Mouse (Mus musculus) right cerebral cortex, postnatal 4 days (tissue): ENCODE measurements around the gene Dlg2.

Experiments used
- DNase-seq: peaks from one replicate; pipeline ENCODE4 v3.0.0-alpha.2; 2022

The Dlg2 gene

DNA sequence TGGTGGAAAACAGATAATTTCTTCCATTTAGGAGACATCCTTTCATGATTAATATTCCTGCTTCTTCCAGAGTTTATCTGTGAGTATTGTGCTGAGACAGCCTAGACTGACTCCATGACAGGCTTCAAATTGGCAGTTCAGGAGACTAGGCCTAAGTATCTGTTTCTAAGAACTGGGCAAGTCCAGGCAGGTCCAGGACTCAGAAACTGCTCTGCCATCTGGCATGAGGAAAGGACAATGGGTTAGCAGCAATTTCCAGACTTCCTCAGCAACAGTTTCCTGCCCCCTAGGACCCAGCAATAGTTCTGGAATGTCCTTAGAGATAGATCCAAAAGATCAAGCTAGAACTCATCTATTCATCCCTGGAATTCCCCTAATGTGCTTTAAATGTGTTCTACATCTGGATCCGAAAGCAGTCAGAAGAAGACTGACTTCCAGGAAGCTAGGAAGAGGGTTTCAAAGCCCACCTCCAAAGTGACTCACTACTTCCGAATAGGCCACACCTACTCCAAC is 64.4 kb downstream of the Dlg2 start:
- no peak for DNase-seq

DNA sequence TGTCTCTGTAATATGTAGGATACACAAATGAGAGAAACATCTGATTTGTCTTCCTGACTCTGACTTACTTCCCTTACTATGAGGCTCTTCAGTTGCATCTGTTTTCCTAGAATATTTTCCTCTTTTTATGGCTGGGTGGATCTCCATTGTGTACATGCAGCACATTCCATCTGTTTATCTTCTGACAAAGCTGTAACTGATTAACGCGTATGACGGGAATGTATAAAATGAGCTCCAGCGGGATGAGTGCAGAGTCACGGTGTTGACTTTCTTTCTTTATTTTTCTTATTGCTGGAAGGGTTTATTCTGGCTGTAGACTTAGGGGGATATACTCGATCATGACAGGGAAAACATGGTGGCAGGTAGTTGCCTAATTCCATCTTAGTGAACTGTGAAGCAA is 76.9 kb downstream of the Dlg2 start:
- DNase-seq = no peak

DNA sequence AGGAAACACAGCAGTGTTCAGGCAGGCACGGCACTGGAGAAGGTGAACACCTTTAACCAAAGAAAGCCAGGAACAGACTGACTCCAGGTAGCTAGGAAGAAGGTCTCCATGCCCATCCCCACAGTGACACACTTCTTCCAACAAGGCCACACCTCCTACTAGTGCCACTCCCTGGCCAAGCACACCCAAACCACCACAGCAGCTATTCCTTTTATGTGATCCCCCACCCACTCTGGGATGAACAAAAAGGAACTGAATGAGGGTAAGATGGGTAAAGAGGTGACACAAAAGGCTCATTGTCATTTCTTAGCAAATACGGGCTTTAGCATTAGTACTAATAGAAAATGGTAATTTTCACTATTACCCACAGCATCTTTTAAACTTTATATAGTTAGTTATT is 77.9 kb downstream of the Dlg2 start:
- no peak for DNase-seq

DNA sequence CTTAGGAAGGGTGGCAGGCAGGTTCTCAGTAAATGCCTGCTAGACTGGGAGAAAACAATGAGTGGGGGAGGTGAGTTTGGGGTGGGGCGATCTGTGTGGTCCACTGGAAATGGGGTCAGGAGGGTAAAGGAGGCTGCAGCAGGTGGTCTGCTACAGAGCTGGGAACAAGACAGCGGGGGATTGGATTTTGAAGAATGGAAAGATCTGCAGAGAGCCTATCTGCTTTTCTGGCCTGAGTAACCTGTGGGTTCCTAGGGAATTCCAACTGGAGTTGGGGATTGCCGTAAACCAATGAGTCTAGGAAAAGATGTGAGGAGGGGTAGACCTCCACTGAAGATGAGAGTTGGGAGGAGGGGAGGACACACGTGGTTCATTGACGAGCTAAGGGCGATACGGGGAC is 92.7 kb downstream of the Dlg2 start:
- no peak for DNase-seq

DNA sequence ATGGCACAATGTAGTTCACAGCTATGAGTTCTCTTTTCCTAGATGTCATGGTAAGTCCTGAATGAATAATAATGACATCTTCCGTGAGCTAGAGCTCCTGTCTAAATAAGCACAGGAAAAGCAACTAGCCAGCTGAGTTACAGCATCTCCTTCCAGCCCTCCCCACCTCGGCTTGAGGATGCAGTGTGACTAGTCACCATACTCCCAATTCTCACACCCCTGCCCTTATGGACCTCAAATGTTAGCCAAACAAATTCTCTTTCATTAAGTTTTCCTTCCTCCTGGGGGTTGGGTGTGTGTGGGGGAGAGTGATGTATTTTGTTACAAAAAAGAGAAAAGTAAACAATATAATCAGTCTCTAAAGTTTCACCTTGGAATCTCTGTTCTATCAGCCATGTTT is 111.3 kb downstream of the Dlg2 start:
- DNase-seq = no peak

DNA sequence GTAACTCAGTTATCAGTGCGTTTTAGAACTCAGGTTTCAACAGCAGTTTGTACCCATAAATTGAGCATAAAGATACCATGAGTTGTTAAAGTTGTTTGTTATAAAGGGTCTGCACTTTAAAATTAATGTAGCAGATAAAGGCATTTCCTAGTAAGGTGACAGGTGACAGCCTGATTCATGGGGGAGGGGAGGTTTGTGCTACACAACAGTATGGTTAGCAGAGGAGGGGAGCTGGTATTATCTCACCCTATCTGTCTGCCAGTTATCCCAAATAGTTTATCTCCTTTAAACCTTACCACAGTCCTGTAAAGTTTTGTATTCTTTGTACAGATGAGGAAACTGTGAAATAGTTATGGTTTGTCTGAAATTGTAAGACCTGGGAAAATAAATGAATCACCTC is 111.8 kb downstream of the Dlg2 start:
- DNase-seq = no peak

DNA sequence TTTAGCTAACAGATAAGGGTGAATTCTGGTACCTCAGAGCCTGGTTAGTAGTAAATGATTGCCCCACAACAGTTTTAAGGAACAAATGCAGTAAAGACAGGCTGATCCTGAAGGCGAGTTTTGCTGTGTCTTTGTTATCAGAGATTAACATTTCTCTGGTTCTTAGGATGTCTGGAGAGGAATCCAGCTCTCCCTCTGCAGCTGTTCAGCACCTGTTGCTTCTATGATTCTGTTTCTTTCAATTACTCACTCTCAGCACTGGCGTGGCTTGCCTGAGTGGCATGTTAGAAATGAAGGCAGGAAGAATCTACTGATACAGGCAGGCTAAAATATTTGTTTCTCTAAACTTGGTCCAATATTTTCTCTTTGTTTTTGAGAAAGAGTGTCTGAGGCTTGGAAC is 133.3 kb downstream of the Dlg2 start:
- DNase-seq = no peak

DNA sequence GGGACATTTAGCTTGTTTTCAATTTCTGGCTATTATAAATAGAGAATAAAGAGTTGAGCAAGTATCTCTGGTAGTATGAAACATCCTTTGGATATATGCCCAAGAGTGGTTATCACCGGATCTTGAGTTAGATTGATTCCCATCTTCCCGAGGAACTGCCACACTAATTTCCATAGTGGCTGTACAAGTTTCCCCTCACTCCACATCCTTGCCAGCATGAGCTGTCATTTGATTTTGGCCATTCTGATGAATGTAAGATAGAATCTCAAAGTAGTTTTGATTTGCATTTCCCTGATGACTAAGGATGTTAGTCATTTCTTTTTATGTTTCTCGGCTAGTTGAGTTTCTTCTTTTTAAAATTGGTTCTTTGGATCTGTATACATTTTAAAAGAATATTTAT is 154.1 kb downstream of the Dlg2 start:
- DNase-seq = no peak

DNA sequence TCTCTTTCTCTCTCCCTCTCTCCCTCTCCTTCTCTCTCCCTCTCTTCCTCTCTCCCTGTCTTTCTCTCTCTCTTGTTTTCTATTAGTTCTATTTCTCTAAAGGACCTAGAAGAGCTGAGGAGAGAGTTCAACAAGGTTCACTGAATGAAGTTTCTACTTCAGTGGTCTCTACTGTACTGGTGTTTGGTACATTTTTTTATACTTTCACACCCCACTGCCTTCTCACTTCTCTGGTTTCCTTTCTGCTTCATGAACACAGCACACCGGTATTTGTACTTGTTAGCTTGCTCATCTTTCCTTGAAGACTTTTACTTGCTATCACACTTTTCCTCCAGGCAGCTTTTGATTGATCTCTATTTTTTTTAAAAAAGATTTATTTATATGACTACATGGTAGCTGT is 173.0 kb downstream of the Dlg2 start:
- no peak for DNase-seq

DNA sequence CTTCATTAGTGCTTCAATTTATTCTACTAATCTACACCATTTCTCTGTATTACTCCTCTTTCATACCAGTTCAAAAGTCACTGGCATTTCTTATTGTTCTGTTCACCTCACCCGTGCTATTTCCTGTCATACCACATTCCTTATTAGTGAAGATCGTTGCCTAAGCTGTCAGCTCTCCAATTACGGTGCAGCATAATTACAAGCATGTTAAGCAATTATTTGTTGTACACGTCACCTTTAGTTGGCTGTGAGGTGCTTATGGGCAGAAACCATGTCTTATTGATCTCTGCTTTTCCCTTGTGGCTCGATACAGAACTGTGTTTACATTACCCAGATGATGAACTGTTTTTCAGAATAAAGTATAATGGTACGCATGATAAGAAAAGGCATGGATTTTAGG is 174.7 kb downstream of the Dlg2 start:
- no peak for DNase-seq

DNA sequence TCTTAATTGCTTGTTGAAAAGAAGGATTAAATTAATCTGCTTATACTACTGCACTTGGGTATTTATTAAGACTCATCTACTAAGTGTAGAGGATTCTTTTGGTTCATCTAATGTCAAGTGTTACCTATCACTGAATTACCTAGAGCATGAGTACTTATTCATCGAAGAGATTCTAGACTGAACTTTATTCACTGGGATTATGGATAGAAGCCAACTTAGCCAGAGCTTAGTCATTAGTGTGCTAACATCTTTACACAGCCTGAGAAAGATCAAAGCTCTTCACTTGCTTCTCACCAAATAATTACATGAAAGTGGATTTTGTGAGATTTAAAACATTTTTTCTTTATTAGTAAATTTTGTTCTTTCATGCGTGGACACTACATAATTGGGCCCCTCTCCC is 175.1 kb downstream of the Dlg2 start:
- DNase-seq = no peak

DNA sequence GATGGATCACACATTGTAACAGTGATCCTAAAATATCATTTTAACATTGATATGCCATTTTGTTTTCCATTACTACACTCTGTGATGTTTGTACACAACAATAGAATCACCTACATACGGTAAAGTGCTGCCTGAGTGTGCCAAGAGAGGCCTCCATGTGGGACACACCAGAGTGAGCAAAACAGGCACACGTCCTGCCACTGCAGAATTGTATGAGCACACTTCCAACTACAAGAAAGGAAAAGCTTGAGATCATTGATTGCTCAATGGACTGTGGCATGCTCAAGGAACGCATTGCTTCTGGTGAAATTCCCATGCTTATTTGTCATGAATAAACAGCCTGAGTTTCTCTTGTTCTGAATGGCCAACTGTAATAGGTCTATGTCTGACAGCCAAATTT is 182.1 kb downstream of the Dlg2 start:
- DNase-seq = no peak

DNA sequence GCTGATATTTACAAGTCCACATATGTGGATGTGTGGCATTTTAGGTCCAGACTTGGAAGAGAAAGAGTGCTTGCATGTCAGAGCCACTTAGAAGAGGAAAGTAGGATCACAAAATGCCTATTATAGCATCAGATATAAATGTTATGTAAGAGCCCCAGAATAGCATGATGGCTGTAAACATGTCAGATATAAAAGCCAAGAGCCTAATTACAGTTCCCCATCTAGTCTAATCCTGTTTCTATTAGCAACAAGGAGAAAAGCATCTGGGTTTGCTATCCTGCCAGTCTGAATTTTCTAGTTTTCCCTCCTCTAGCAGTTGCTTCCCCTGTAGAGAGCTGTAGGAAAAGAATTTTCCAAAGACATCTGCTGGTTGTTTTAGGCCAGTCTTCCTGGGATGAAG is 217.6 kb downstream of the Dlg2 start:
- DNase-seq = no peak

DNA sequence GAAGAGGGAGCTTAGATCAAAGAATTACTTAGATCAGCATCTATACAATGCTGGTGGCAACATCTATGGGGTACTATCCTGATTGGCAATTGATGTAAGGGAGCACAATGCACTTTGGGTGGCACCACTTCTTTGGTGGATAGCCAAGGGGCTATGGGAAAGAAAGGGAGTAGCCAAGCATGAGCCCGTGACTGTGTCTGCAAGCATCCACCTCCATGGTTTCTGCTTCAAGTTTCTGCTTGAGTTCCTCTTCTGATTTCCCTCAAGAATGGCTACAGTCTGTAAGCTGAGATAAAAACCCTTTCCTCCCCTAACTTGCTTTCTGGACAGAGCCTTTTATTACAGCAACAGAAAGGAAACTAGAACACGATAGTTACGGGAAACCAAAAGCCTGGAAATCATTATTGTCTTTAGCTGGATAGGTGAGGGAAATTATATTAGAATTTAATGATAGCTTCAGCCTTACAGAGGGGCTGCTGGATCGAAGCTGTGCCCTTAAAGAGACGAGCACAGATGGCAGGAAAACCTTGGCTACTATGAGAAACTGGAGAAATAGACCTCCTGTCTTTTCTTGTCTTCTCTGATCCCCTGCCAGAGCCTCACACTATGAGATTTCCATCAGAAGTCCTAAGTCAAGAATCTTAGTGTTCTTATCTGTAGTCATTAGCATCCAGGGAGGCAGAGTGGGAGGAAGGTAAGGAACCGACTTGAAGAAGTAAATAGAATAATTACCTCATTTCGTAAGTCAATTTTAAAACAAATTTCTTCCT is 219.9 kb downstream of the Dlg2 start:
- DNase-seq = no peak

DNA sequence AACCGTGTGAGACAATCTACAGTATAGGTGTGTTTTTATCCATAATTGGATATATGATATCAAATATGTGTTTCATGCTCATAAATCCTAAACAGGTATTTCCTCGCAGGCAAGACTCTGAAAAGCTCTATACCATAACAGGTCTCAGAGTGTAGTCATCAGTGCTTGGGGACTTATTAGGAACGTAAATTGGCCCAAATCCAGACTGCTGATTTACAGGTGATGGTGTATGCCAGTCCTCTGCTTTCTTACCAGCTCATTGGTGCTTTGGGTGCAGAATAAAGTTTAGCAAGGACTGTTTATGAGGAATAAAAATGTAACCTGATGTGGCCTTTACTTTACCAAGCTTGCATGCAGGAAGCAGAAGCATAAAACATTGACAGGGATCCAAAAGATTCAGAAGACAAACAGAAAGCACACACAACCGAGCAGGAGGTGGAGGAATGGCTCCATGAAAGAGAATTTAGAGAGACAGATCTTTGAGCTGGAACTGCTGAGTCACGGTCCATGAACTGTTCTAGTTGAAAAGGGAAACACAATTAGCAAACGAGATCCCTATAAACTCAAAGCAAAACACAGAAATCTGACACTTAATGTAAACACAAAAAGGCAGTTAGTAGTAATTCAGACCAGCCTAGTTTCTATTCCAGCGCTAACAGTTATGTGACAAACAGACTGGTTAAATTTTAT is 226.8 kb downstream of the Dlg2 start:
- no peak for DNase-seq

DNA sequence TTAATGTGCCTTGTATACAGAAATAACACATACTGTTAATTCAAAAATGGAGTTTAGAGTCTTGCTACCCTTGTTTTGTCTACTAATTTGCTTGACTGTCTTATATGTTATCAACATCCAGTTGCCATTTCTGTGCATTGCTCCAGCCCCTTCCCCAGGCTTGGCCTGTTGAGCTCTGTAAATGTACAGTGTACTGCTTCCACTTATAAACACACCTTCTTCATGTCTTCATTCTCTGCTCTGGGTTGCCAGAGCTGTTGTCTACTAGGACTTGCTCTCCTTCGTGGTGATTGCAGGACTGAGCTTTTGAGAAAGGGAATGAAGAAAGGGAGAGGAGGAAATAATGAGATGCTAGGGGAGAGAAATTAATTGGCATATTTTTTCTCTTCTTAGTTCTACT is 227.5 kb downstream of the Dlg2 start:
- DNase-seq = no peak

DNA sequence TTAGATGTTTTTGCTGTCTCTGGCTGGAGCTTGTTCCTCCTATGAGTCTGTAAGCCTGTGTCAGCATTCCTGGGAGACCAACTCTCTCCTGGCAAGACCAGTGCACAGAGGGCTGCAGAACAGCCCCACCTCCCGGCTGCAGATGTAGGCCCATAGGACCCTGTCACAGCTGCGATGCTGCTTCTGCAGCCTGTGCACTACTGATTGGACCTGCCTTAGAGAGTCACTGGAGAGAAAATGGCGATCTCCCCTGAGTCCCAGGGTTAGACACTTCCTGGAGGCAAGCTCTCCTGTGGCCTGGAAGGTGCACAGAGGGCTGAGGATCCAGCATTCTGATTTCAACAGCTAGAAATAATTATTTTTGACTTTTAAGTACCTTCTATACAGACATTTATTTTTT is 257.6 kb downstream of the Dlg2 start:
- DNase-seq = no peak

DNA sequence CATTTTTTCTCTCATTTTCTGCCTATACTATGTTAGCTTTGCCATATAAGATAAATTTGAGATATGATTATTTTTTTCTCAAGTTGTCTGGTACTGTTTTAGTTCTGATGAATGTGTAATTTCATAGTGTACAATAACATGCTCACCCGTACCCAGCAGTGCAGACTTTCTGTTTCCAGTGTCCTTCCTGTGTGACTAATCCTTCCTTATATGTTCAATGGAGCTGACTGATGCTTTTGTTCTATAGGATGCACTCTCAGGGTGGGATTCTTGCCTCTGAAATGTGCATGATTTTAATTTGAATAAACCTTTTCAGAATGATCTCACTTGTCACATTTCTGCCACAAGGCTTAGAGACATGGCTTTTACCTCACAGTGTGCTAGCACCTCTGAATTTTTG is 259.9 kb downstream of the Dlg2 start:
- no peak for DNase-seq

DNA sequence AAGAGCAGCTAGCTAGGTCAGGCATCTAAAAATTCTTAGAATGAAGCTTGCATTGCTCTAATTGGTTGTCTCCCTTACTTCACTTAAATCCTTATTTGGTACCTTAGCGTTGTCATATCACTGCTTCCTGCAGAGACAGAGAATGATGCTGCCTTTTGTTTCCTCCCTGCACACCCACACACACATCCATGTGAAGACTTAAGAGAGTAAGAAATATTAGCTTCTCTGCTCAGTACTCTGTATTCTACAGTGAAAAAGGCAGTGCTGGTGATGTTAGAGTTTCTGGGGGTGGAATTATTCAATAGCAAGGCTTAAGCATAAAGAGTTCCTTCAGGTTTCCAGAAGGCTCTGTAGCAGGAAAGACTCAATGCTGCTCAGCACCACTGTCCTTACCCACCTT is 272.2 kb downstream of the Dlg2 start:
- DNase-seq = no peak

DNA sequence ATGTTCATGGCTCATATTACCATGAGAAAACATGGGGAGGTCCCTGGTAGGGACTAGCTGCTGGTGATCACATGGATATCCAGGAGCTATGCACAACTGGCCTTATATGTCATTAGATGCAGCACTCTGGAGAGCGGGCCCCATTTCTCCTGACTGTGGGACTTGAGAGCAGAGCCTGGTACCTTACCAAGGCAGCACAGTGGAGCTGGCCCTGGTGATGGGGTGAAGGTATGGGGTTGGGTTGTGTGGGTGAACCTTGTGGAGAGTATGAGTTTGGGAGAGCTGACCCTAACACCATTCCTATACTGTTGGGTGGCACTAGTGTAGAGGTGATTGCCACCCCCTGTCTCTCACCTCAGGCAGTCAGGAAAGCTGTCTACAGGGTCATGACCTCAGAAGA is 311.5 kb downstream of the Dlg2 start:
- DNase-seq = no peak

DNA sequence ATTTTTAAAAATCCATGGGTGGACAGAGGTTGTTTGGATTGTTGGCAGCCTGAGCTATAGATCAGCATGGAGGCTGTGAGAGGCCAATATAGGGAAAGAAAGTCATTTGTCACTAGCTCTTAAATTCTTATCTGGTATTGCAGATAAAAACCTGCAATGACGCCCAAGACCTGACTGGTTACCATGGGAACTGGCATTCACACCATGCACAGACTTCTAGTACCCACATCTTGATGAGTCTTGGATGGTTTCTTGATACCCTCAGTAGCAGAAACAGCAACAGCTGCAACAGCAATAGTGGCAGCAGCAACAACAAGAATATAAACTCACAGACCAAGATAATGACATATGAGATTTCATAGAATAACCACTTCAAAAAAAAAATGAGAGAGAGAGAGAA is 315.1 kb downstream of the Dlg2 start:
- no peak for DNase-seq

DNA sequence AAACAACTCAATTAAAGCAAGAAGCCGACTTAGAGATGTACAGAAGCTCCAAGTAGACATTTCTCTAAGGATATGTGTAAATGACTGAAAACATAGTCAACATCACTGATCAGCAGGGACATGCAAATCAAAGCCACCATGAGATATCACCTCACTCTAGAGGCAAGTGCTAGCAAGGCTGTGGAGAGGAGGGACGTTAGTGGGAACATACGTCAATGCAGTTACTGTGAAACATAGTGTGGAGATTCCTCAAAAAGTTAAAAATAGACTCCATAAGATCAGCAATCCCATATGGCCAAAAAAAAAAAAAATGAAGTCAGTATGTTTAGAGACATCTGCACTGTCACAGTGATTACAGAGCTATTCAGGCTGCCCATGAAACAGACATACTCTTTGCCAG is 349.2 kb downstream of the Dlg2 start:
- no peak for DNase-seq

DNA sequence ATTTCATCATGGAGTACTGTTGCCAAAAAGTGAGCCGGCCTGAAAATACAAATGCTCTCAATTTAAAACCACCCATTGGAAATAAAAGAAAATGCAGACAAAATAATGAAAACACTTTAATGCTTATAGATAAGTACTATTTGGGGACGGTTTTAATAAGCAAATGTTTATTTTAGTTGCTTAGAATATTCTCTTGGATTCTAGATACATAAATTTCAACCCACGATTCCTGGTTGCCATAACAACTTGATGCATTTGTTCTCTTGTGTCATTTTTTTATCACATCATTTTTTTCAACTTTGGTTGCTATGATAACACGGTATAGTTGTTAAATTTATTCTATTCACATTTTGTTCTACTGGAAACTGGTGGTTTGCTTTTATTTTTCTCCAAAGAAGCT is 364.8 kb downstream of the Dlg2 start:
- no peak for DNase-seq

DNA sequence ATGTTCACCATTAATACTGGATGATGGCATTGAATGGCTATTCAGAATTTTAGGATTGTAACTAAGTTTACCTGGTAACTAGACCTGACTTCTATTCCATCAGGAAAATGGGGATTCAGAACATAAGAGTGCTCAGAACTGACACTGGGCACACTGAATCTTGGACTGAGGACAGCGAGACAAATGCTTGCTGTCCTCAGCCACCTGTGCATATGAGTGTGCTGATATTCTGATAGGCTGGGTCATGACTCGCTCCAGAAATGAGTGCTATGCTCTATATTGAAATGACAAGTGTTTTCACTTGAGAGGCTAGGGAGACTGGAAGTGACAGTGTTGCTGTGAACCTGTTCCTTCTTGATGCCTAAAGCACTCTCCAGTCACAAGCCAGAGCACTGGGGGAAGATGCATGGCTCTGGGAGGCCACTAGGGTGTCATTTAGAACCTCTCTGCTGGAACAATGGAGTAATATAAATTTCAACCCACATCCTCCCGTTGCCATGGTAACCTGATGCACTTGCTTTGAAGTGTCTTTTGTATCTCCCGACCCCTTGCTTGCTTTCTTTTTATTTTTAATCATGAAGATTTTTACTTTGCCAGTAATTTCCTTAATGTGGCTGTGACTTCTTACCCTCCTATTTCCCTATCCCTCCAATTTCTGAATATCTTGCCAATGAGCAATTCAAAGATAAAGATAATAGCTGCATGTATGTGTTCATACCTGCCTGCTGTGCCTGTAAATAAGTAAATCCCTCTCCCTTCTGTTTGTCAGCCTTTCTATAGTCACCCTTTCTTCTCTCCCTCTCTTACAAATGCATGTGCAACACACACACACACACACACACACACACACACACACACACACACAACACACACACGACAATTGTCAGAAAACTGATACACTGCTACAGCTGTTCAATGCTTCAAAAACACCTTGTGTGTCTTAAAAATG is 367.1 kb downstream of the Dlg2 start:
- DNase-seq = no peak
